Mouse (Mus musculus) monocyte, adult 5-6 weeks (primary cell): ENCODE measurements around the gene Olfr1104. TPM values are rescaled to one million over a fixed set of nuclear protein-coding genes. Genes with fewer than 3 reads are reported as not detected.

Experiments
- ATAC-seq: fragments of 153-309, 156-312 bp; replicated peaks from 2 replicates; pipeline ENCODE4 v1.8.0; 2017; ENCODE audit warnings: mild to moderate bottlenecking; ENCODE audit not compliant: low TSS enrichment, insufficient number of reproducible peaks, severe bottlenecking, poor library complexity, low FRiP score
- total RNA-seq: library from RNA; stranded (forward); fragments of 200-1000, 200-491, 200-594 nt; gene quantifications from 3 replicates; pipeline ENCODE4 v1.2.3, GENCODE M21; 2017

Gene Olfr1104
- not detected in 3 replicates for total RNA-seq

- no peak for ATAC-seq
These were observed at the start of gene Olfr1104 for GRCm38 (mm10) chr2:87026980-87027379. Gene Olfr1104, minus strand, starts transcription at chr2:87027080.

- ATAC-seq, result no peak
These were observed 48.8 kb upstream of the Olfr1104 start, which contains the start of gene Olfr1107 for GRCm38 (mm10) chr2:87075717-87076116. Gene Olfr1107, minus strand, starts transcription at chr2:87075817.

DNA sequence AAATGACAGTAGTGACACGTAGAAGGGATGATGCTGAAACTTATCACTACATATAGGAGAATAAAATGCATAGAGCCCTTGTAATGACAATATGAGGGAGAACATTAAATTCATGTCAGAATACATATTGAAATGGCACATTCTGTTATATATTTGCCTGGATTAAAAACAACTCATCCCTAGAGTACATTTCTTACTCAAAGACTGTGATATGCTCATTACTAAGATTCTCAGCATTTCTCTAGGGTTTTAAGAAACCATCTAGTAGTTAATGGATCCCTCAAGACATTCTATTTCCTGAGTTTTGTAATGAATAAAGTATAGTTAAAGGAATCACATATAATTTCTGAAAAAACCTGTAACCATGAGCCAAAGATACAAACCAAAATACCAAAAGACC lies 25.3 kb upstream of the Olfr1104 start, which contains the start of gene Olfr1106:
TSS of gene Olfr1106 (minus strand) at position 101 of the 400 bp plus-strand sequence.
- ATAC-seq, result no peak

DNA sequence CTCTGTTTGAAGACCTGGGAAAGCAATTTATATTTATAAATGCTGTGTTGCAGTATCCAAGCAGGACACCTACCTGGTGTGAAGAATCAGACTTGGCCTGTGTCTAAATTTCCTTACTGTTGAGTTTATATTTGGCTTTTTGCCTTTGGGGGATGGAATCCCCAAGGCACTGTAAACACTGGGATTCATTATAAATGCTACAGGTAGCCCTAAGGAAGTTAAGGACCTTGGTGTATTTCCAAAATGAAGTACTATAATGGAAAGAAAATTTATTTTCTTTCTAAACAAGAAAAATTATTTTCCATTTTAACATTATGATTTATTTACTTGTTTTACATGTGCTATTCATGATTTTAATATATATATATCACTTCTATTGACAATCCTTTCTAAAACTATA lies 9.6 kb upstream of the Olfr1104 start, which contains the start of gene Olfr1105:
TSS of gene Olfr1105 (minus strand) at position 101 of the 400 bp plus-strand sequence.
- no peak for ATAC-seq

GRCm38 (mm10) chr2:86998098-86998497 lies 28.8 kb downstream of the Olfr1104 start, which contains the start of gene Olfr1102:
Gene Olfr1102, plus strand, starts transcription at chr2:86998398.
- no peak for ATAC-seq

- ATAC-seq, result no peak
These were observed 35.8 kb downstream of the Olfr1104 start, which contains the start of gene Olfr1101 for GRCm38 (mm10) chr2:86991121-86991520. Gene Olfr1101, minus strand, starts transcription at chr2:86991221.

- ATAC-seq, result no peak
These were observed 47.0 kb downstream of the Olfr1104 start, which contains the start of gene Olfr1100 for GRCm38 (mm10) chr2:86979854-86980253. Gene Olfr1100, minus strand, starts transcription at chr2:86979954.

Other genes with a start within 250 kb of the Olfr1104 start
- not detected in 3 replicates for gene Olfr1093, start 244.6 kb downstream of the Olfr1104 start, total RNA-seq
- not detected in 3 replicates for gene Olfr141, start 217.1 kb downstream of the Olfr1104 start, total RNA-seq
- not detected in 3 replicates for gene Olfr1094, start 202.4 kb downstream of the Olfr1104 start, total RNA-seq
- not detected in 3 replicates for gene Olfr1095, start 175.4 kb downstream of the Olfr1104 start, total RNA-seq
- gene Gm13723, start 152.3 kb downstream of the Olfr1104 start, total RNA-seq, result not detected in 3 replicates
- not detected in 3 replicates for gene Olfr1097, start 134.9 kb downstream of the Olfr1104 start, total RNA-seq
- not detected in 3 replicates for gene Olfr1098, start 102.5 kb downstream of the Olfr1104 start, total RNA-seq
- not detected in 3 replicates for gene Olfr1099, start 66.4 kb downstream of the Olfr1104 start, total RNA-seq
- not detected in 3 replicates for gene Olfr1100, start 47.1 kb downstream of the Olfr1104 start, total RNA-seq
- gene Olfr1101, start 35.9 kb downstream of the Olfr1104 start, total RNA-seq, result not detected in 3 replicates
- not detected in 3 replicates for gene Olfr1102, start 28.7 kb downstream of the Olfr1104 start, total RNA-seq
- not detected in 3 replicates for gene Olfr1105, start 9.5 kb upstream of the Olfr1104 start, total RNA-seq
- gene Olfr1106, start 25.2 kb upstream of the Olfr1104 start, total RNA-seq, result not detected in 3 replicates
- gene Olfr1107, start 48.7 kb upstream of the Olfr1104 start, total RNA-seq, result not detected in 3 replicates
- not detected in 3 replicates for gene Olfr1109, start 68.9 kb upstream of the Olfr1104 start, total RNA-seq
- gene Olfr259, start 87.5 kb upstream of the Olfr1104 start, total RNA-seq, result not detected in 3 replicates
- gene Olfr1110, start 113.2 kb upstream of the Olfr1104 start, total RNA-seq, result not detected in 3 replicates
- gene Olfr1111, start 125.5 kb upstream of the Olfr1104 start, total RNA-seq, result not detected in 3 replicates
- gene Olfr1112, start 160.7 kb upstream of the Olfr1104 start, total RNA-seq, result not detected in 3 replicates
- not detected in 3 replicates for gene Olfr1113, start 181.9 kb upstream of the Olfr1104 start, total RNA-seq
- gene Olfr1115, start 220.9 kb upstream of the Olfr1104 start, total RNA-seq, result not detected in 3 replicates
- gene Olfr1116, start 240.5 kb upstream of the Olfr1104 start, total RNA-seq, result not detected in 3 replicates